Mouse (Mus musculus) left cerebral cortex, adult 11 months (tissue): ENCODE results near the gene Ccr1l1.
"Not testable (repeated sequence)": the region's sequence is repeated elsewhere in the genome, so short reads cannot be mapped to it uniquely, and the experiment has no call there.

Experiments used
- DNase-seq: peaks from one replicate; pipeline ENCODE4 v3.0.0; 2022; ENCODE audit warnings: low spot score

The Ccr1l1 gene

DNA sequence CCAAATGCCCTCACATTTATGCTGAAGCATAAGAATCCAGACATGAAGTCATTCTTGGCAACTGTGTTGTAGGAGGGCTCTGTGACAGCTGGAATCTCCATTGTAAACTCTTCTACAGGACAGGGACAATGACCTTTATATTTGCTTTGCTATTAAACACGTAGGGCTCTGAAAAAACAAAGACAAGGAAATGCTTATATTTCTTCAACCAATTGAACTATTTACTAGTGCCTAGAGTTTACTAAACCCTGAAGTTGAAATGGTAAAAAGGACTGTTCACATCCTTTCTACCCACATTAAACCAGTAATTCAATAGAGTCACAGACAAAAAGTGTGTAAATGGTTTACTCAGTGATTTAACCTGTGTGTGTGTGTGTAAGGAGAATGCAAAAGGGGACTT lies at the start of gene Ccr1l1:
TSS of gene Ccr1l1 (minus strand) at position 101 of the 400 bp plus-strand sequence.
- DNase-seq, result no peak

DNA sequence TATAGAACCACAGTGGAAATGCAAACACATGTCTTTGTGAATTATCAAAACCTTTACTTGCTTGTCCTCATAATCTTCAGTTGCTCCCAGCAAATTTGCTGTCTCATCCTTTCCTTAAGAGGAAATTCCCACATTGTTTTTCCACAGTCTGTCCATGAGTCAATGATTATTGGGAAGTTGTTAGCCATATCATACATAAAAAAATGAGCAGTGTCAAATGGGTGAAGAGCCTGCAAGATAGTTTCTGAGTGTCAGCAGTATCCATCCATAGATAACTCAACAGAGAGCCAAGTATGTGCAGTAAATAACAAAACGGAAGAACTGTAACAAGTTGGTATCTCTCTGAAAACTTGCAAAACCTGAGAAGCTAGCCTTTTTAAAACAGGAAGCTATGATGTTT lies 43.5 kb upstream of the Ccr1l1 start, which contains the start of gene Ccr3:
TSS of gene Ccr3 (plus strand) at position 301 of the 400 bp plus-strand sequence.
- DNase-seq, result no peak

DNA sequence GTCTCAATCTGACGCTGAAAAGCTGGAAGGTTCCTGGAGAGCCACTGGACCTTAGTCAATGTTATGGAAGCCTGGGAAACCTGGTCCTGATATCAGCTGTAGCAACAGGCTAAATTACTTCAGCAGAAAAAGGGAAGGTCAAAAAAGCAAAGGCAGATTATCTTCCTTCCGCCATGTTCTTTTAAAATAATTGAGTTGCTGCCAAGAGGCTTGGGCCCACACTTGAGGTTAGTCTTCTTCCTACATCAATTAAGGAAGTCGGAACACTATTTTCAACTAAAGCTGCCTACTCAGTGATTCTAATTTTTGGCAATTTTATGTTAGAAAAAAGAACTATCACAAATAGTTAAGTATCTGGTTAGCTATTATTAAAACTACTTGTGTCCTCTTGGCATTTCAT lies 41.7 kb upstream of the Ccr1l1 start:
- no peak for DNase-seq

DNA sequence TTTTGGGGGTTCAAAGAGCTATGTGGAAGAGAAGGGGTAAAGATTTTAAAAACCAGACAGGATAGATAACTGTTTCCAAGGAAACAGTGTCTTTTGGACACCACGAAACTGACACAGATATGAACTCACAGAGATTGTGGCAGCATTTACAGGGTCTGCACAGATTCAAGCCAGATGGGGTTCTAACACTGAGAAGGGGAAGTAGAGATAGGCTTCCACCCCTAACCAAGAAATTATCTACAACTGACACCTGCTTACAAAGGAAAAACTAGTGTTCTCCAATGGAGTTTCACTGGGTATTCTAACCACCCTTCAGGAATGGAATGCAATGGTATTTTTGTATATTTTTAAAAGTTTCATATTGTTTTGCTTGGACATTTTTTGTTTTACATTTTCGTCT lies 37.8 kb upstream of the Ccr1l1 start:
- DNase-seq, result no peak

DNA sequence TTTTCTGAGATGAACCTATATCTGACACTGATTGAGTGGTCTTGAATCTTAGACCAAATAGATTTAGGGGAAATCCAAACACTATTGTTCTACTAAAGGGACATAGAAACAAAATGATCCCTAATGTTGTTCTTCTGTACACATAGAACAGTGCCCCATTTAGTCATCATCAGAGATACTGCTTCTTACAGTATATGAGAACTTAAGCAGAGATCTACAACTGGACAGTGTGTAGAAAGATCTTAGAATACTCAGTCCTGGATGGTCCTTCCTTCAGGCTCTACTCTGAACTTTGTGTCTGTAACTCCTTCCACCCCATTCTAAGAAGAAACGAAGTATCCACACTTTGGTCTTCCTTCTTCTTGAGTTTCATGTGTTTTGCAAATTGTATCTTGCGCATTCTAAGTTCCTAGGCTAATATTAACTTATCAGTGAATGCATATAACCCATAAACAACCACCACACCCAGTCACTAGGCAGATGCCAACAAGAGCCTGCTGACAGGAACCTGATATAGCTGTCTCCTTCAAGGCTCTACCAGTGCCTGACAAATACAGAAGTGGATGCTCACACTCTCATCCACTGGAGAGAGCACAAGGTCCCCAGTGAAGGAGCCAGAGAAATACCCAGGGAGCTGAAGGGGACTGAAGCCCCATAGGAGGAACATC lies 36.9 kb upstream of the Ccr1l1 start:
- DNase-seq, result no peak

DNA sequence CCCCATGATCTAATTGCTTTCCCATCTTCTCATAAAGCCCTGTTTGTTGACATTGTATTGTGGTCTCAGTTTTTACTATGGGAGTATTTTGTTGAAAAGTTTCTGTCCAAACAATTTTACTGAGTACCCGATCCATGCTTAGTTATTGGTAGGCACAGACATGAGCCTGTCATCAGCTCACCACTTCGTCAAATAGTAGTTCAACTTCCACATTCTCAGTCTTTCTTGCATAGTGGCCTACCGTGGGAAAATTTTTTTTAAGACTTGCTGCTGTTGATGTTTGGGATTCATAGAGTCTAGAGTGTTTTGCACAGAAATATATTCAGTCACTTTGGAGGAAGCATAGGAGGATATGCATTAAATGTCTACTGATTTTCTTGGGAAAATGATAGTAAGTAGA lies 35.1 kb upstream of the Ccr1l1 start:
- DNase-seq, result no peak

DNA sequence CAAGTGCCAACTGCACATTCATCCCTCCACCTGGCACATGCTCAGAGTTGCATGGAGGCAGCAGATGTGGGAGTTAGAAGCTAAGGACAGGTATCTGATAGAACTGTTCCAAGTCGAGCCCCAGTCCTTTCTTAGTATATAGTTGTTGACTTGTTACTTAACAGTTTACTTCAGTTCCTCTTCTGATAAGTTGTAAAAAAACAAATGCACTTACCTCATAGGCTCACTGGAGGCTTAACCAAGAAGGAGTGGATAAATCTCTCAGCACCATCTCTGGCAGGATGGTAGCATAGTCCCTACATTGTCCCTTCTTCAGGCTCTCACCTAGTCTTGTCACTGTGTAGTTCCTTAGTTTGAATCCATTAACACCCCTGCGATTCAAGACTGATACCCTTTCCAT lies 34.5 kb upstream of the Ccr1l1 start:
- DNase-seq, result no peak

DNA sequence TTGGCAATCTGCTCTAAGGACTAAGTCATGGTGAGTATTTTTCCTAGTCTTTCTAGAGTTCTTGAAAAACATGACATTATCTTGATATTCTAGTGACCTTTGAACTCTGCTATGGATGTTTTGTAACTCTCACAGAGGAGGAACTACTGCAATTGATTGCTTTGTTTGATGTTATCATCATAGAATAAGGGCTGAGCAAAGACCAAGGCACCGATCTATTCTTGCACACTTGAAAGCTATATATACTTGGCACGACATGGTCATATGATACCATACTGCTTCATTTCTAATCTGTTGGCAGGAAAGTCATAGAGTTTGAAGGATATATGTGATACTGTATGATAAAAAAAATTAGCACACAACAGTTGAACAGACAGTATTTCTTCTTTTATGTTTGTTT lies 21.6 kb upstream of the Ccr1l1 start:
- DNase-seq, result no peak

DNA sequence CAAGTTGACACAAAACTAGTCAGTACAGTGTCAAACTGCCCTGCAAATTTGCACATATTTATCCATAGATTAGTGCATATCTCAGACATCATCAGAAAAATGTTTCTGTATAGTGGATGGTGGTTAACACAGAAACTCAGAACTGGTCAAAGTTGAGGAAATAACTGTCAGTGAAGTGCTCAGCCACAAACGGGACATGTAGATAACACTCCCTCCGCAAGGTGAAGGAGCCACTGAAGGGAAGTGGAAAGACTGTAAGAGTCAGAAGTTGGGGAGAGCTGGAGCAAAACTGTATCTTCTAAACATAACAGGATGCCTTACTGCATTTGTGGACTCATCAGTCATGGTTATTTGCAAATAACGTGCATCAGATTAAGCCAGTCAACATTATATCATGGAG lies 19.5 kb upstream of the Ccr1l1 start:
- DNase-seq, result no peak

DNA sequence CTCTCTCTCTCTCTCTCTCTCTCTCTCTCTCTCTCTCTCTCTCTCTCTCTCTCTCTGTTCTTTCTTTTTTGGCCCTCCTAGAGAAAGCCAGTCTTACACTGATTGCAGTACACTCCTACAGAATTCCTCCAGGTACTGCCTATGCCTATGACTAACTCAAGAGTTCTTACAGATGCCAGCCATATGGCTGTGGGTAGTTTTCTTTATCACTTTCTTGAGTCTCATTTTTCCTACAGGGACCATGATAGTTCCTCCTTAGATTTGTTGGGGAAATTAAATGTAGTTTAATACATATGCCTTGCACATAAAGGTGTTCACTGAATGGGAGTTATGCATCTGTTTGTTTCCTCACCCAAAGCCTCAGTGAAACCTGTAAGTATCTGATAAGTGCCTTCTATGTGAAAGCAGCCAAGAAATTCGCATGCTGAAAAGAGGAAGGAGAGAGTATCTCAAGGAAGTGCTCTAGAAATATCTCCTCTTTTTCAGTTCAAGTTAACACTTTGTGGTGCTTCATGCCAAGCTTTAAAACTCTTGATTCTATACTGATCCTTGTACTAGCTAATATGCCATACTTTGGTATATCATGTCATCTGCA lies 13.2 kb upstream of the Ccr1l1 start:
- DNase-seq, result peak; percentile 18

DNA sequence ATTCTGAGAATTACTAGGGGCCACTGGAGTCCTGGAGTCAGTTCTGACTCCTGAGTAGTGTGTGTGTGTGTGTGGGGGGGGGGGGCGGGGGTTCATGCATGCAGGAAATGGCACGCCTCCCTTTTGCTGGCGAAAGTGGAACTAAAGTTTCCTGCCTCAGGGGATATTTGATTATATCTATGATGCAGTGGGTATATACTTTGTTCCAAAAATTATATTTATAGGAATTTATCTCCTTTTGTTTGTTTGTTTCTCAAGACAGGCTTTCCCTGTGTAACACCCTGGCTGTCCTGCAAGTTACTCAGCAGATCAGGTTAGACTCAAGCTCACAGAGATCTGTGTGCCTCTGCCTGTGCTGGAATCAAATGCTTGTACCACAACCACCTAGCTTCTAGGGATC lies 11.5 kb upstream of the Ccr1l1 start:
- DNase-seq, result no peak

DNA sequence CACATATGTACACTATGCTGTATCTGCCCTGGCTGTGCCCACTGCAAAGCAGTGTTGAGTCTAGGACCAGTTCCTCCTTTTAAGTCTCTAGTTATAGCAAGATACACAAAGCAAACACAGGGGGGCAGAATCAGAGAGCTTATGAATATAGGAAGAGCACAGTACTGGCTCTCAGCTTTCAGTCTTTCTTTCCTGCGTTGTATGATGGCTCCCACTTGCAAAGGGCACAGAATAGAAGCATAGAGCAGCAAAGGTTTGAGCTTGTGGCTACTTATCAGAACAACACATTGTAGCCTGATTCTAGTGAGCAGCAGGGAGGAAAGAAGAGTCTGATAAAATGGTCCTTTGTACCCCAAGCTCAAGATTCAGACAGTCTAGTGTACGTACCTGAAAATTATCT lies 8.0 kb upstream of the Ccr1l1 start:
- peak; percentile 15 for DNase-seq

DNA sequence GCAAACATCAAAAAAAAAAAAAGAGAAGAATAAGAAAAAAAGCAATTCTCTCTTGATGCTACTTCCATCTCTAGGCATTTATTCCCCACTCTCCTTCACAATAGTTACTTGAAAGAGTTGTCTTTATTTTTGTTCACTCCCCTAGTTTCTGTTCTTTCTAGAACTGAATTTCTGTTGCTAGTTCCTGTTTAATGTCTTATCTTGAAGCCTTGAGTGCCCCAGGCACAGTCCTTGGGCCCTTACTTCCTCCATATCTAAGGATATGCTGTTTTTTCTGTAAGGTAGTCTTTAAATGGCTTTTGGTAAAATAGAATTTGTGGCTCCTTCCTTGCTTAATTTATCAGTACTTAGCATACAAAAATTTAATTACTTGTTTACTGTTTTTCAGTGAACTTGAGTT lies 6.7 kb upstream of the Ccr1l1 start:
- DNase-seq, result no peak

DNA sequence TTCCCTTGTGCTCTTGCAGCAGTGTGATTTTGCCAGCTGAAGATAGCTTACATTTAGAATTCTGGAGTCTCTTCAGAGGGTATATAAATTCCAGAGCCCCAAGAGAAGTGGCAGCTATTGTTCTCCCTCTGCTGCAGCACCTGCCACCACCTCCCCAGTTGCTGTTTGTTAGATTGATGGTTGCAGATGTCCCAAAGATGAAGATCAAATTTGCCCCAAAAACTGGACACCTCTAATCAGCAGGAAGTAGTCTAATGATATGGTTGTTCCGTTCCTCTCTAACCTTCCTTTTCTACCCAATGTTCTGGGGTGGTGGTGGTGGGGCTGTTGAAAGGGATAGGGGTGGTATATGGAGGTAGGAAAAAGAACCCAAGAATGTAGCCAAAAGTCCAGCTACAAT lies 4.5 kb upstream of the Ccr1l1 start:
- no peak for DNase-seq

DNA sequence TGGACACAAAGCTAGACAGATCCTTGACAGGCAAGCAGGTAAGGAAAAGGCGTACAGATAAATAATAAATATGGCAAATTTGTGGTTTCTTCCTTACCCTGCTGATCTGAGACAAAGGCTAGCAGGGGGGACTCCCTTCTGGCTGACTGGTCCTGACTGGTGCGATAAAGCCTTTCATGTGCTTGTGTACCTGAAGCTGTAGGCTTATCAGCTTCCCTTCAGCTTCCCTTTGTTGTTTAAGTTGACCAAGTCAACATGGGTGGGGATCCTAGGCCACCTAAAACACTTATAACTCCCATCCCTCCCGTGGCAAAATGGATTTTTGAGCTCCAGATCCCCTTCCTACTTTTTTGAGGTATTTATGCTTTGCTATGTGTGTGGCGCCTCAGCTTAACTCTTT lies 3.7 kb upstream of the Ccr1l1 start:
- DNase-seq, result no peak

DNA sequence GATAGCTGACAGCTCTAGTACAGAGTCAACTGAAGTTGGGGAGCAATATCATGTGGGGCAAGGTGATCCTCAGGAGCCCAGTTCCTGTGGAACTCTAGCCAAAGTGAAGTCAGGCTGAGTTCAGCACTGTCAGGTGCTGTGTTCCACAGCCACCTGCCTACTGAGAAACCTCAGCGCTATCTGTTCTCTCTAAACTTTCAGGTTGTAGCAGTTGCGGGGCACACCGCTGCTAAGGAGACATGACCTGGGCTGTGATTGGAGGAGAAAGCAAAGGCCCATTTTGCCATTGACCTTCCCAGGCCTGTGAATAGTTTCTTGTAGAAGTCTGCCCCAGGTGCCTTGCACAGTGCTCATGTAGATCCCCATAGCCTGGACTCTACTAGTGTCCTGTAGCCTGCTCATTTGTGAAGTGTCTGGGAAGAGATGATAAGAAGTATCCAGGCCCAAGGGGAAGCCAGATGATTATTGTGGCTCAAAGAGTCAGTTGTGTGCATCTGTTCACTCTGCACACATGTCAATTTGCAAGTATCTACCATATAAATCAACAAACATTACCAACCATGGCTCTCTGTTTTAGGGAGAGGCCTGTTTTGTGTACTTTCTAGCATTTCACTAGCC lies 2.8 kb upstream of the Ccr1l1 start:
- not testable (repeated sequence) for DNase-seq

DNA sequence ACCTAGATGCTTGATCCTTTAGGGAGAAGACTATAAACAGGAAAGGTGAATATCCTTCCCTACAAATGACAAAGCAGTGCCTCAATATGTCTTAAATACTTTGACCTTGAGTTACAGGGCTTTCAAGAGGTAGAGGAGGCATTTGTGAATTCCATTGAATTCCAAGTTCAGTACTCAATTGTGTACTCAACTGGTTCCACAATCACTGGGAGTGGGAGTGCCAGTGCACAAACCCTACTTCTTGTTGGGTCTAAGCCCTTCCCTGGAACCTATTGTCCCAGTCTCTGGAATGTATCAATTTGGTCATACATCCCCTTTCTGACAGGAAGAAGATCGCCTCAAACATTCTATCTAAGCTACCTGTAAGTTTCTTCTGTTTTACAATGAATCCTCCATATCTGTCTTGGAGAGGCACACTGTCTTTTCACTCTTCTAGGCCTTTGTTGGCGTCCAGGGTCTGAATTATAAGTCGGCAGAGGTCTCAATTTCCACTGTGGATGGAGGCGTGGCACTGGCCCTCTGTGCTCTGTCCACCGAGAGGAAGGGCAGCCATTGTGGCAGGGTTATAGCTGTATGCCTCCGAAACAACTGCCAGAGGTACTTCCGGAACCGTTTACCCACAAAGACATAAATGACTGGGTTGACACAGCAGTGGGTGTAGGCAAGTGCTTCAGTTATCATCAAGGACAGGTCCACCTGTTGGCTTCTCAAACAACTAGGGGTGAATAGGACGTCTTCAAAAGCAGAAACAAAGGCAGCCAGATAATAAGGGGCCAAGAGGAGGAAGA lies 1.1 kb downstream of the Ccr1l1 start:
- no peak for DNase-seq

DNA sequence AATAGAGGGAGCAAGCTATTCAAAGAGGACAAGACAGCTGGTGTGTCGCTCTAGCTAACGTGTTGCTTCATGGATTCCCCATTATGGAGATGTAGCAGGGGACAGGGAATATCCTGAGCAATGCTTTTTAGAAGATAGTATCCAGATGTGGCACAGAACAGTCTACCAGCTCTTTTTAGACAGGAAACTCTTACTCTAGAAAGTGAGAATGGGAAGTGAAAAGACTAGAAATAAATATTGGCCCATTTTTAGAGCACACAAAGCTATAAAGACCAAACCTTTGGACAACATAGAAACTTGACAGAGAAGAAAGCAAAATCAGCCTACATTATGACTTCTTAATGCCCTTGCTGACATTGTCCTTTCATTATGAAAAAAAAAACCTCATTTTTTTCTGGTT lies 2.6 kb downstream of the Ccr1l1 start:
- no peak for DNase-seq

DNA sequence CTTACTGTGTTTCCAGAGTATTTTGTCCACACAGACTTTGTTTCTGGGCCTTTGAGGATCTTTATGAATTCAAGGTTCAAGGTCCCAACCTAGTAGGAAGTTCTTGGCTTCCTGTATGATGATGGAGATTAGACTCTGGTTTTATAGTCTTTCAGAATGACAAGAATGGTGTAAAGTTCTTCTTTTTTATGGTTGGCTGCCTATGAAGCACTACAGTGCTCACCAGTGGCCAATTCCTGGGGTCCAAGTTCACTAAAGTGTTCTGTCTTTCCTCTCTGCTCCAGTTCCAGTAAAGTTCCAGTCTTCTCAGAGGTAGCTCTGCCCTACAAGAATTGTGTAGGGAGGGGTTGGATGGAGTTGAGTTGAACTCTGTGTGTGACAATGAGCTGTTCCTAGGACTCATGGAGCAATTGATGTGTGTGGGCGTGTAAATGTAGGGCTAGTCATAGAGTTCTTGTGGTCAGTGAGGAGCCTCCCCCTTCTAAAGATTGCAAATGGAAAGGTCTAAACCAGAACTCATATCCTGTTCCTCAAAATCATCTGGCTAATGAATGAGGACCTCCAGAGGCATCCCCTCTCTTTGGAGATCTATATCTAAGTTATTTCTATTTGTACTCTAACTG lies 9.8 kb downstream of the Ccr1l1 start, which contains the start of gene Ccr1:
TSS of gene Ccr1 (minus strand) at position 403 of the 623 bp plus-strand sequence.
- DNase-seq, result no peak

DNA sequence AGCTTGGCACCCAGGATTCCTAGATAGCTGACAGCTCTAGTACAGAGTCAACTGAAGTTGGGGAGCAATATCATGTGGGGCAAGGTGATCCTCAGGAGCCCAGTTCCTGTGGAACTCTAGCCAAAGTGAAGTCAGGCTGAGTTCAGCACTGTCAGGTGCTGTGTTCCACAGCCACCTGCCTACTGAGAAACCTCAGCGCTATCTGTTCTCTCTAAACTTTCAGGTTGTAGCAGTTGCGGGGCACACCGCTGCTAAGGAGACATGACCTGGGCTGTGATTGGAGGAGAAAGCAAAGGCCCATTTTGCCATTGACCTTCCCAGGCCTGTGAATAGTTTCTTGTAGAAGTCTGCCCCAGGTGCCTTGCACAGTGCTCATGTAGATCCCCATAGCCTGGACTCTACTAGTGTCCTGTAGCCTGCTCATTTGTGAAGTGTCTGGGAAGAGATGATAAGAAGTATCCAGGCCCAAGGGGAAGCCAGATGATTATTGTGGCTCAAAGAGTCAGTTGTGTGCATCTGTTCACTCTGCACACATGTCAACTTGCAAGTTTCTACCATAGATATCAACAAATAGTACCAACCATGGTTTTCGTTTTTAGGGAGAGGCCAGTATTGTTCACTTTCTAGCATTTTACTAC lies 11.2 kb downstream of the Ccr1l1 start:
- not testable (repeated sequence) for DNase-seq

DNA sequence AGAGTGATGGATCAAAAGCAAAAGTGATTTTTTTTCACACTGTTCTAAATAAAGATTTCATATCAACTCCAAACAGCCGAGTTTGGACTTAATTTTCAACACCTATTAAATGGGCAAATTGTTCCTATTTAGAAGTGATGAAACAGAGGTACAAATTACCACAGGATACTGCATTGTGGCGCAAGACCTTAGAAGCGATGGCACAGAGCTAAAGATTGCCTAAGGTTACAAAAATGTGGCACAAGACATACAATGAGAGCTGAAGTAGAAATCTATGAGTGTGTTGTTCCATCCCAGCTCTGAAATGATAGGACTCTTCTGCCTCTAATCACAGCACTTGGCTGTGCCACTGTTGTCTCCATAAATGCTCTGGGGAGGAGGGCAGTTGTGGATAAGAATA lies 13.4 kb downstream of the Ccr1l1 start:
- no peak for DNase-seq

DNA sequence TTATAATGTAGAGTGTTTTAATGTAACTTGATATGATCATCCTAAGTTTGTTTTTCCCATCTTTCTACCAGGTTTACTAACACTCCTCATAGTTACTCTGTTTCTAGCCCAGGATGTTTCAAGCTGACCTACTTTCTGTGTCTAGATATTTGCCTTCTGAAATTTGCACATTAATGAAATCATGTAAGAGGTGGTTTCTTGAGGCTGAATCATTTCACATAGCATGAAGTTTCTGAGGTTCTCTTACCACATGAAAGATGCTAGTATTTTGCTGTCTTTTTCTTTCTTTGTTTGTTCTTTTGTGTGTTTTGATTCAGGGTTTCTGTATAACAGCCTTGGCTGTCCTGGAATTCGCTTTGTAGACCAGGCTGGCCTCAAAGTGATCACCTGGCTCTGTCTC lies 18.0 kb downstream of the Ccr1l1 start:
- no peak for DNase-seq
